Comparison of ENCODE assay signal across 9 mouse cellular contexts in the genomic region with DNA sequence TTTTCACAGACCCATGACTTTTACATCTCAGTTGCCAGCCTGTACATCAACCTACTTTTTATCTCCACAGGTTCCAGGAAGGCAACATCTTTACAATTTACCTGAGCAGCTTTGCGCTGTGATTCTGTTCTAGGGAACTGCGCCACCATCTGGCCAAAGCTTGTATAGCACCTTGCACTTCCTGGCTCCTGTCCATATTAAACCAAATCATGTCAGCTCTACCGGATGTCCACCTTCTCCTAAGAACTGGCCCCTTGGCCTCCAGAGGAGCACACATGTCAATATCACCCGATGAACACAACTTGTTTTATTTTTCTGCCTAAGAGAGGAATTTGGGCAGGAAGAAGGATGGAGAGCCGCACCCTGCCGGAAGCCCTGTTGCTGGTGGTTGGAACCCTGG. TPM values are rescaled to one million over a fixed set of nuclear protein-coding genes. Genes with fewer than 3 reads are reported as not detected.
DNase-seq lines count a peak whose midpoint lies in the region; ATAC-seq lines count a peak whose summit lies in the region.
"Had no signal": no experiment of that assay in that cellular context is flagged by ENCODE, and none has a peak within 500 bp of the region (broad histone marks: within the 10 kb centered on the region; RNA-seq: fewer than 3 reads in every experiment).

No protein-coding gene starts in this region.

- no peak overlapping the region for H3K27ac ChIP-seq in kidney, embryonic 14.5 days (ENCODE audit: low read depth, low read length)
- H3K27ac ChIP-seq: limb, embryonic 15.5 days had no signal

- no peak overlapping the region for H3K4me2 ChIP-seq in kidney, embryonic 14.5 days (replicated peaks; ENCODE audit: low read depth, low read length)
- H3K4me2 ChIP-seq: limb, embryonic 15.5 days had no signal

- peak; percentile 61 for DNase-seq in kidney, adult 11 months
- DNase-seq in T-cell, adult 2 months (ENCODE audit: low spot score) = peak; percentile 68
- DNase-seq in cerebellum, postnatal 36 days = peak; percentile 81 to 92
- peak; percentile 79 for DNase-seq in kidney, postnatal 10 days
- peak; percentile 92 for DNase-seq in naive thymus-derived CD4-positive, alpha-beta T cell, adult 2 months (ENCODE audit: low read depth)
- DNase-seq in yolk sac, embryonic 10.5 days (ENCODE audit: low spot score) = peak; percentile 27

- no peak overlapping the region for H3K4me3 ChIP-seq in kidney, embryonic 14.5 days (ENCODE audit: low read length)
- H3K4me3 ChIP-seq: limb, embryonic 15.5 days had no signal

- H3K4me1 ChIP-seq in kidney, embryonic 14.5 days (ENCODE audit: control insufficient read depth, insufficient read depth, low read length) = no peaks in the 10 kb centered on the region

- peaks cover 3% of the 10 kb centered on the region; the same call in 1 of the 2 replicates for H3K36me3 ChIP-seq in kidney, embryonic 14.5 days (ENCODE audit: control insufficient read depth, insufficient read depth, low read length)

- no peak overlapping the region for H3K9ac ChIP-seq in kidney, embryonic 14.5 days (ENCODE audit: low read depth, low read length)
- H3K9ac ChIP-seq: limb, embryonic 15.5 days had no signal

- no peaks in the 10 kb centered on the region for H3K27me3 ChIP-seq in kidney, embryonic 14.5 days (ENCODE audit: control insufficient read depth, insufficient read depth, low read length)

- ATAC-seq in kidney, embryonic 14.5 days (ENCODE audit: low FRiP score, low TSS enrichment) = no peak
- peak; percentile 79 for ATAC-seq in CD4-positive, CD25-positive, alpha-beta regulatory T cell, adult 4 months

- WGBS in kidney, embryonic 14.5 days = 27% methylated on average over 6 of the region's 6 CpGs

- no peaks in the 10 kb centered on the region for H3K9me3 ChIP-seq in kidney, embryonic 14.5 days (ENCODE audit: control insufficient read depth, low read length)
- H3K9me3 ChIP-seq: limb, embryonic 15.5 days had no signal

RNA-seq across cellular contexts. Expression of gene Man2a2, which starts 6.3 kb away (rescaled TPM):
- 11.9 and 17.2 TPM in 2 replicates for polyA plus RNA-seq in kidney, embryonic 14.5 days (2014; fragmentation: Nextera tagmentation; extraction: Ambion mirVana)
- polyA plus RNA-seq in CD4-positive, CD25-positive, alpha-beta regulatory T cell, adult 4 months (2017; shearing (Covaris generic)) = 10 to 100 TPM; 10.4 to 22.3 TPM

RNA-seq across cellular contexts. Expression of gene Fes, which starts 10.3 kb away (rescaled TPM):
- 10.7 and 11.4 TPM in 2 replicates for polyA plus RNA-seq in kidney, embryonic 14.5 days (2014; fragmentation: Nextera tagmentation; extraction: Ambion mirVana)
- 1 to 10 TPM in 1 of 2 experiments, under 1 TPM in 1; 0.11 to 2.5 TPM for polyA plus RNA-seq in CD4-positive, CD25-positive, alpha-beta regulatory T cell, adult 4 months (2017; shearing (Covaris generic))

RNA-seq across cellular contexts. Expression of gene Furin, which starts 27.8 kb away (rescaled TPM):
- 11.3 and 13.6 TPM in 2 replicates for polyA plus RNA-seq in kidney, embryonic 14.5 days (2014; fragmentation: Nextera tagmentation; extraction: Ambion mirVana)
- 1 to 10 TPM; 5.5 to 7.3 TPM for polyA plus RNA-seq in CD4-positive, CD25-positive, alpha-beta regulatory T cell, adult 4 months (2017; shearing (Covaris generic))

RNA-seq across cellular contexts. Expression of gene Hddc3, which starts 34.6 kb away (rescaled TPM):
- polyA plus RNA-seq in kidney, embryonic 14.5 days (2014; fragmentation: Nextera tagmentation; extraction: Ambion mirVana) = 19.9 and 22.4 TPM in 2 replicates
- 1 to 10 TPM; 6.9 to 7.2 TPM for polyA plus RNA-seq in CD4-positive, CD25-positive, alpha-beta regulatory T cell, adult 4 months (2017; shearing (Covaris generic))

RNA-seq across cellular contexts. Expression of gene Unc45a, which starts 36.7 kb away (rescaled TPM):
- polyA plus RNA-seq in kidney, embryonic 14.5 days (2014; fragmentation: Nextera tagmentation; extraction: Ambion mirVana) = 17.8 and 27.8 TPM in 2 replicates
- polyA plus RNA-seq in CD4-positive, CD25-positive, alpha-beta regulatory T cell, adult 4 months (2017; shearing (Covaris generic)) = 10 to 100 TPM; 38.1 to 79.1 TPM

Comparison
In these comparisons a context has a peak if more than half of its experiments do, and no peak if none do; other contexts are left out.
1. DNase-seq: peak in every context shown above with its lines; median percentile 92 in naive thymus-derived CD4-positive, alpha-beta T cell, adult 2 months; 86 in cerebellum, postnatal 36 days; 79 in kidney, postnatal 10 days; 68 in T-cell, adult 2 months; 61 in kidney, adult 11 months; 27 in yolk sac, embryonic 10.5 days.